Mouse (Mus musculus): ENCODE data around the gene Fam129b. TPM values are rescaled to one million over a fixed set of nuclear protein-coding genes. Genes with fewer than 3 reads are reported as not detected.

Fam129b gene
- polyA plus RNA-seq, 1 experiment from 2014 or later, result 39.0 TPM

GRCm38 (mm10) chr2:32947454-32947853, 71.5 kb downstream of the Fam129b start:
- no peak overlapping the region for H3K4me2 ChIP-seq (ENCODE audit: low read depth, low read length)
- no peak overlapping the region for H3K4me3 ChIP-seq (ENCODE audit: low read depth, low read length)
- no peak for ATAC-seq (ENCODE audit: low read depth)
- no peaks in the 10 kb centered on the region for H3K9me3 ChIP-seq (ENCODE audit: control insufficient read depth, low read length)
- peaks cover 69% of the 10 kb centered on the region for H3K36me3 ChIP-seq (ENCODE audit: control insufficient read depth, insufficient read depth, low read length)
- H3K27ac ChIP-seq (replicated peaks; ENCODE audit: low read depth, low read length), result no peak overlapping the region
- no peak for DNase-seq (ENCODE audit: low spot score)
- 80% methylated on average over 7 of the region's 11 CpGs for WGBS
- no peaks in the 10 kb centered on the region for H3K27me3 ChIP-seq (replicated peaks; ENCODE audit: control insufficient read depth, insufficient read depth, low read length)
- 0 out of 2 replicates have a peak overlapping the region, but pooled peaks have one; percentile 21 for H3K9ac ChIP-seq (ENCODE audit: low read depth, low read length)
- H3K4me1 ChIP-seq (ENCODE audit: control insufficient read depth, insufficient read depth, low read length), result no peaks in the 10 kb centered on the region

- Histone ChIP-seq H3K4me3 (ENCODE audit: low read depth, low read length) (no peak overlapping the region), H3K4me1 (ENCODE audit: control insufficient read depth, insufficient read depth, low read length) (no peaks in the 10 kb centered on the region), H3K27me3 (replicated peaks; ENCODE audit: control insufficient read depth, insufficient read depth, low read length) (no peaks in the 10 kb centered on the region), H3K27ac (replicated peaks; ENCODE audit: low read depth, low read length) (no peak overlapping the region), H3K4me2 (ENCODE audit: low read depth, low read length) (no peak overlapping the region), H3K9ac (ENCODE audit: low read depth, low read length) (no peak overlapping the region), H3K9me3 (ENCODE audit: control insufficient read depth, low read length) (no peaks in the 10 kb centered on the region), H3K36me3 (ENCODE audit: control insufficient read depth, insufficient read depth, low read length) (peaks cover 69% of the 10 kb centered on the region)
- no peak for DNase-seq (ENCODE audit: low spot score)
- 94% methylated on average over 2 of the region's 2 CpGs for WGBS
- no peak for ATAC-seq (ENCODE audit: low read depth)
Observed at GRCm38 (mm10) chr2:32954581-32954980, 78.7 kb downstream of the Fam129b start.

GRCm38 (mm10) chr2:32957344-32957743, 81.4 kb downstream of the Fam129b start:
- DNase-seq (ENCODE audit: low spot score), result no peak
- H3K9me3 ChIP-seq (ENCODE audit: control insufficient read depth, low read length), result no peaks in the 10 kb centered on the region
- no peaks in the 10 kb centered on the region for H3K27me3 ChIP-seq (replicated peaks; ENCODE audit: control insufficient read depth, insufficient read depth, low read length)
- H3K4me3 ChIP-seq (ENCODE audit: low read depth, low read length), result no peak overlapping the region
- H3K27ac ChIP-seq (replicated peaks; ENCODE audit: low read depth, low read length), result no peak overlapping the region
- 56% methylated on average over 8 of the region's 8 CpGs for WGBS
- ATAC-seq (ENCODE audit: low read depth), result no peak
- peaks cover 43% of the 10 kb centered on the region for H3K36me3 ChIP-seq (ENCODE audit: control insufficient read depth, insufficient read depth, low read length)
- H3K4me2 ChIP-seq (ENCODE audit: low read depth, low read length), result no peak overlapping the region
- H3K4me1 ChIP-seq (ENCODE audit: control insufficient read depth, insufficient read depth, low read length), result peaks cover 6% of the 10 kb centered on the region; the same call in 1 of the 2 replicates
- H3K9ac ChIP-seq (ENCODE audit: low read depth, low read length), result no peak overlapping the region

GRCm38 (mm10) chr2:32960273-32960672, 84.4 kb downstream of the Fam129b start:
- ATAC-seq (ENCODE audit: low read depth) (no peak), DNase-seq (ENCODE audit: low spot score) (no peak)
- H3K27ac ChIP-seq (replicated peaks; ENCODE audit: low read depth, low read length), result no peak overlapping the region
- peak overlapping the region; percentile 95; the same call in 1 of the 2 replicates for H3K9ac ChIP-seq (ENCODE audit: low read depth, low read length)
- H3K36me3 ChIP-seq (ENCODE audit: control insufficient read depth, insufficient read depth, low read length), result peaks cover 46% of the 10 kb centered on the region
- H3K27me3 ChIP-seq (replicated peaks; ENCODE audit: control insufficient read depth, insufficient read depth, low read length), result no peaks in the 10 kb centered on the region
- peaks cover 13% of the 10 kb centered on the region for H3K4me1 ChIP-seq (ENCODE audit: control insufficient read depth, insufficient read depth, low read length)
- WGBS, result 92% methylated on average over 4 of the region's 4 CpGs
- H3K4me2 ChIP-seq (ENCODE audit: low read depth, low read length), result peak overlapping the region; percentile 64
- H3K4me3 ChIP-seq (ENCODE audit: low read depth, low read length), result peak overlapping the region; percentile 51
- H3K9me3 ChIP-seq (ENCODE audit: control insufficient read depth, low read length), result no peaks in the 10 kb centered on the region

- Histone ChIP-seq H3K9ac (ENCODE audit: low read depth, low read length) (peak within 1 kb of the TSS; percentile 95), H3K27me3 (replicated peaks; ENCODE audit: control insufficient read depth, insufficient read depth, low read length) (no peaks in the 10 kb centered on the region), H3K4me1 (ENCODE audit: control insufficient read depth, insufficient read depth, low read length) (peaks cover 16% of the 10 kb centered on the region), H3K4me2 (ENCODE audit: low read depth, low read length) (peak within 1 kb of the TSS; percentile 64), H3K27ac (replicated peaks; ENCODE audit: low read depth, low read length) (peak within 1 kb of the TSS; percentile 88), H3K9me3 (ENCODE audit: control insufficient read depth, low read length) (no peaks in the 10 kb centered on the region), H3K4me3 (ENCODE audit: low read depth, low read length) (peak within 1 kb of the TSS; percentile 51), H3K36me3 (ENCODE audit: control insufficient read depth, insufficient read depth, low read length) (peaks cover 38% of the 10 kb centered on the region)
- 4% methylated on average over 40 of the region's 55 CpGs for WGBS
- ATAC-seq (ENCODE audit: low read depth) (peak; percentile 93), DNase-seq (ENCODE audit: low spot score) (peak; percentile 97)
Observed at GRCm38 (mm10) chr2:32961192-32961995, 85.5 kb downstream of the Fam129b start, which contains the start of the genes Rpl12 and Lrsam1. TSS of gene Rpl12 (plus strand) at chr2:32961559. TSS of gene Lrsam1 (minus strand) at chr2:32961614.

GRCm38 (mm10) chr2:32962062-32962874, 86.4 kb downstream of the Fam129b start:
- H3K4me3 ChIP-seq (ENCODE audit: low read depth, low read length), result peak overlapping the region; percentile 51
- H3K4me2 ChIP-seq (ENCODE audit: low read depth, low read length), result peak overlapping the region; percentile 64
- no peak for ATAC-seq (ENCODE audit: low read depth)
- H3K27me3 ChIP-seq (replicated peaks; ENCODE audit: control insufficient read depth, insufficient read depth, low read length), result no peaks in the 10 kb centered on the region
- peaks cover 31% of the 10 kb centered on the region for H3K36me3 ChIP-seq (ENCODE audit: control insufficient read depth, insufficient read depth, low read length)
- H3K9ac ChIP-seq (ENCODE audit: low read depth, low read length), result peak overlapping the region; percentile 95
- H3K4me1 ChIP-seq (ENCODE audit: control insufficient read depth, insufficient read depth, low read length), result peaks cover 17% of the 10 kb centered on the region
- 1% methylated on average over 32 of the region's 33 CpGs for WGBS
- no peaks in the 10 kb centered on the region for H3K9me3 ChIP-seq (ENCODE audit: control insufficient read depth, low read length)
- DNase-seq (ENCODE audit: low spot score), result no peak
- peak overlapping the region; percentile 88 for H3K27ac ChIP-seq (replicated peaks; ENCODE audit: low read depth, low read length)

GRCm38 (mm10) chr2:32962875-32963220, 86.9 kb downstream of the Fam129b start:
- H3K4me1 ChIP-seq (ENCODE audit: control insufficient read depth, insufficient read depth, low read length), result peaks cover 21% of the 10 kb centered on the region
- 4% methylated on average over 9 of the region's 9 CpGs for WGBS

GRCm38 (mm10) chr2:32963544-32963943, 87.6 kb downstream of the Fam129b start:
- Histone ChIP-seq H3K4me1 (ENCODE audit: control insufficient read depth, insufficient read depth, low read length) (peaks cover 24% of the 10 kb centered on the region), H3K4me3 (ENCODE audit: low read depth, low read length) (peak overlapping the region; percentile 51), H3K9me3 (ENCODE audit: control insufficient read depth, low read length) (no peaks in the 10 kb centered on the region), H3K4me2 (ENCODE audit: low read depth, low read length) (peak overlapping the region; percentile 64), H3K9ac (ENCODE audit: low read depth, low read length) (peak overlapping the region; percentile 95; the same call in 1 of the 2 replicates), H3K27ac (replicated peaks; ENCODE audit: low read depth, low read length) (no peak overlapping the region), H3K27me3 (replicated peaks; ENCODE audit: control insufficient read depth, insufficient read depth, low read length) (no peaks in the 10 kb centered on the region), H3K36me3 (ENCODE audit: control insufficient read depth, insufficient read depth, low read length) (peaks cover 24% of the 10 kb centered on the region)
- ATAC-seq (ENCODE audit: low read depth) (no peak), DNase-seq (ENCODE audit: low spot score) (no peak)
- 56% methylated on average over 4 of the region's 4 CpGs for WGBS

More at GRCm38 (mm10) chr2:32962875-32963220, 86.9 kb downstream of the Fam129b start:
- Histone ChIP-seq H3K36me3 (ENCODE audit: control insufficient read depth, insufficient read depth, low read length) (peaks cover 27% of the 10 kb centered on the region), H3K27ac (replicated peaks; ENCODE audit: low read depth, low read length) (peak overlapping the region; percentile 88), H3K4me3 (ENCODE audit: low read depth, low read length) (peak overlapping the region; percentile 51), H3K9ac (ENCODE audit: low read depth, low read length) (peak overlapping the region; percentile 95), H3K27me3 (replicated peaks; ENCODE audit: control insufficient read depth, insufficient read depth, low read length) (no peaks in the 10 kb centered on the region), H3K4me2 (ENCODE audit: low read depth, low read length) (peak overlapping the region; percentile 64), H3K9me3 (ENCODE audit: control insufficient read depth, low read length) (no peaks in the 10 kb centered on the region)
- DNase-seq (ENCODE audit: low spot score) (no peak), ATAC-seq (ENCODE audit: low read depth) (no peak)
